Mouse (Mus musculus) stomach, embryonic 16.5 days (tissue): ENCODE measurements around the gene Hnrnpdl. TPM values are rescaled to one million over a fixed set of nuclear protein-coding genes. Genes with fewer than 3 reads are reported as not detected.

Source experiments
- ATAC-seq: fragments of 200-750 bp; cut with Nextera tagmentation; 2 replicates; pipeline ENCODE4 v1.8.0; 2017; ENCODE audit warnings: moderate number of reproducible peaks, moderate TSS enrichment; ENCODE audit not compliant: insufficient read depth, low FRiP score
- H3K27ac ChIP-seq: fragments of 300-500 bp; sonication (generic); 2 replicates; pipeline ENCODE4 v1.5.1; 2014; ENCODE audit warnings: low read length
- H3K27me3 ChIP-seq: fragments of 300-500 bp; sonication (generic); 2 replicates; pipeline ENCODE4 v1.6.1; 2014; ENCODE audit warnings: low read length, control low read depth, mixed read lengths; ENCODE audit not compliant: control insufficient read depth, insufficient read depth
- H3K36me3 ChIP-seq: fragments of 300-500 bp; sonication (generic); 2 replicates; pipeline ENCODE4 v1.6.1; 2014; ENCODE audit warnings: low read length; ENCODE audit not compliant: control insufficient read depth, insufficient read depth
- H3K4me1 ChIP-seq: fragments of 300-500 bp; sonication (generic); 2 replicates; pipeline ENCODE4 v1.6.1; 2014; ENCODE audit warnings: low read length, control low read depth, mixed read lengths; ENCODE audit not compliant: control insufficient read depth, insufficient read depth
- H3K4me2 ChIP-seq: fragments of 300-500 bp; sonication (generic); 2 replicates; pipeline ENCODE4 v1.6.1; 2014; ENCODE audit warnings: low read depth, low read length, mixed read lengths
- H3K4me3 ChIP-seq: fragments of 300-500 bp; sonication (generic); replicated peaks from 2 replicates; pipeline ENCODE4 v1.5.1; 2014; ENCODE audit warnings: mild to moderate bottlenecking, low read length
- H3K9ac ChIP-seq: fragments of 300-500 bp; sonication (generic); 2 replicates; pipeline ENCODE4 v1.6.1; 2014; ENCODE audit warnings: low read length
- H3K9me3 ChIP-seq: fragments of 300-500 bp; sonication (generic); replicated peaks from 2 replicates; pipeline ENCODE4 v1.6.1; 2016; ENCODE audit warnings: low read length, control low read depth; ENCODE audit not compliant: control insufficient read depth
- WGBS: fragments of 180-500 bp; shearing (Covaris S2); extraction: QIAGEN DNeasy Blood & Tissue Kit; methylation state at CpG from one replicate; pipeline ENCODE4 v1.1.7; 2014; 5-methylcytosine and 5-hydroxymethylcytosine counted together
- polyA plus RNA-seq: library from polyadenylated mRNA; unstranded; fragments of >200 nt; fragmentation: Nextera tagmentation; extraction: Ambion mirVana; gene quantifications from 2 replicates; pipeline ENCODE4 v1.2.1, GENCODE M21; 2015

Gene Hnrnpdl
- polyA plus RNA-seq, 1 experiment from 2014 or later = 123 TPM

DNA sequence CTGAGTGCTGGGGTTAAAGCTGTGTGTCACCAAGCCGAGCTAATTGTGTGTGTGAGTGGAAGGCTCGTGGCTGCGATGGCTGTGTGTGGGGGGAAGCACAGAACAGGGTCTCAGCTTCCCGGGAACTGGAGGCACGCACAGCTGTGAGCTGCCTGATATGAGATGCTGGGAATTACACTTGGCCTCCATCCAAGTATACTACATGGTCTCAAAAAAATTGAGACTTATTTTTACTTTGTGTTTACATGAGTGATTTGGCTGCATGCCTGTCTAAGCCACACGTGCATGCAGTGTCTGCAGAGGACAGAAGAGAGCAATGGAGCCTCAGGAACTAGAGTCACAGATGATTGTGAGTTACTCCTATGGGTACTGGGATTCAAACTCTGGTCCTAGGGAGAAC lies 9.4 kb downstream of the Hnrnpdl start:
- peaks cover 9% of the 10 kb centered on the region; the same call in 1 of the 2 replicates for H3K4me1 ChIP-seq
- H3K36me3 ChIP-seq = peaks cover 19% of the 10 kb centered on the region
- H3K4me3 ChIP-seq = no peak overlapping the region
- peak overlapping the region; percentile 14; the same call in 1 of the 2 replicates for H3K27ac ChIP-seq
- H3K27me3 ChIP-seq = no peaks in the 10 kb centered on the region
- peak; percentile 86 for ATAC-seq
- no peaks in the 10 kb centered on the region for H3K9me3 ChIP-seq
- WGBS = 11% methylated on average over 6 of the region's 6 CpGs
- H3K9ac ChIP-seq = no peak overlapping the region
- no peak overlapping the region for H3K4me2 ChIP-seq

DNA sequence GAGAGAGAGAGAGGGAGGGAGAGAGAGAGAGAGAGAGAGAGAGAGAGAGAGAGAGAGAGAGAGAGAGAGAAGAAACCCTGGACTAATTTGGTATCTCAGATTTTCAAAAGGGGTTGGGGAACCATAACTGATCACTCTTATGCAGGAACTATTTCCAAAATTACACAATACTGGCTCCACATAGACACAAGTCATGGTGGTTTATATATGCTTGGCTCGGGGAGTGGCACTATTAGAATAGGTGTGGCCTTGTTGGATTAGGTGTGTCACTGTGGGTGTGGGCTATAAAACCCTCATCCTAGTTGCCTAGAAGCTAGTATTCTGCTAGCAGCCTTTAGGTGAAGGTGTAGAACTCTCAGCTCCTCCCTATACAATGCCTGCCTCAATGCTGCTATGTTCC lies 14.6 kb downstream of the Hnrnpdl start:
- Histone ChIP-seq H3K36me3 (no peaks in the 10 kb centered on the region), H3K9ac (no peak overlapping the region), H3K27me3 (no peaks in the 10 kb centered on the region), H3K27ac (no peak overlapping the region), H3K4me3 (no peak overlapping the region), H3K4me1 (no peaks in the 10 kb centered on the region), H3K9me3 (no peaks in the 10 kb centered on the region), H3K4me2 (no peak overlapping the region)
- WGBS = 69% methylated on average over 1 of the region's 1 CpGs
- ATAC-seq = no peak

DNA sequence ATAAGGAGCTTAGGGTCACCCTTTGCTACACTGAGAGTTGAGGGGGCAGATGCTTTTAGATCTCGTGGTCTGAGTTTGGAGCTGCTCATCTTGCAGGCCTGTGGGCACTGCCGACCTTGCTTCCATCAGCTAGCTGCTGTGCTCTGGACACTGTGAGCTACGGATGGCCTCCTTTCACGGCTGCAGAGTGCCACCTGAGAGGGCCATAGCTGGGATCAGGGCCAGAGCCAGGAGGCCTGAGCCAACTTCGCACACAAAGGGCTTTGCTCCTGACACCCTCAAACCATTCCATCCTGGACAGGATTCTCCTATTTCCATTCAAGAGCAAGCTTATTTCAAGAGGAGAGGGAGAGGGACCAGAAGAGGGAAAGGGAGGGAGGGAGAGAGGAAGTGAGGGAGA lies 15.1 kb downstream of the Hnrnpdl start:
- no peak overlapping the region for H3K4me3 ChIP-seq
- no peak for ATAC-seq
- no peak overlapping the region for H3K27ac ChIP-seq
- no peaks in the 10 kb centered on the region for H3K9me3 ChIP-seq
- H3K4me1 ChIP-seq = no peaks in the 10 kb centered on the region
- H3K27me3 ChIP-seq = no peaks in the 10 kb centered on the region
- no peak overlapping the region for H3K9ac ChIP-seq
- no peaks in the 10 kb centered on the region for H3K36me3 ChIP-seq
- no peak overlapping the region for H3K4me2 ChIP-seq
- 57% methylated on average over 5 of the region's 5 CpGs for WGBS

DNA sequence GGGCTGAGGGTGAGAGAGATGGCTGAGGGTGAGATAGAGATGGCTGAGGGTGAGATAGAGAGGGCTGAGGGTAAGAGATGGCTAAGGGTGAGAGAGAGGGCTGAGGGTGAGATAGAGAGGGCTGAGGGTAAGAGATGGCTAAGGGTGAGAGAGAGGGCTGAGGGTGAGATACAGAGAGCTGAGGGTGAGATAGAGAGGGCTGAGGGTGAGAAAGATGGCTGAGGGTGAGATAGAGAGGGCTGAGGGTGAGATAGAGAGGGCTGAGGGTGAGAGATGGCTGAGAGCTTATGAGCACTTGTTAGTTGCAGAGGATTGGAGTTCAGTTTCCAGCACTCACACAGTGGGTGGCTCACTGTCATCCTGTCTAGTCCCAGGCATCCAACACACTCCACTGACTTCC lies 19.4 kb downstream of the Hnrnpdl start:
- Histone ChIP-seq H3K9me3 (no peaks in the 10 kb centered on the region), H3K36me3 (no peaks in the 10 kb centered on the region), H3K4me1 (no peaks in the 10 kb centered on the region), H3K27me3 (no peaks in the 10 kb centered on the region), H3K27ac (no peak overlapping the region), H3K4me2 (no peak overlapping the region), H3K9ac (no peak overlapping the region), H3K4me3 (no peak overlapping the region)
- ATAC-seq = no peak

DNA sequence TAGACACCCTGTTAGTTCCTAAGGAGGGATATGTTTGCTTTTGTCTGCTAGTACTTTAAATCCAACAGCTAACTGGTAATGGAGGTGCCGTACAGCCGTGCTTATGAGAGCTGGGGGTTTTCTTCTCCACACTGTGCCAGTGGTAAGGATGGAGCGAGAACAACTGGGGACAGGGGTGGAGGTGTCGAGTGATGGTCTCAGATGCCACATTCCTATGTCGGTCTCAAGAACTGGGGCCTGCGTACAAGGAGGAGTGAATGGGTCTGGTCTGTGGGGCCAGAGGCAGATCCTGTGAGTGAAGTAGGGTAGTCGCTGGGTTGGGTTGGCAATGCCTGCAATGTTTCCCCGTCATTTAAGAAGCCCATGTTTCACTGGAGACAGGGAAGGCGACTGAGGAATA lies 26.9 kb downstream of the Hnrnpdl start:
- H3K36me3 ChIP-seq = no peaks in the 10 kb centered on the region
- H3K4me1 ChIP-seq = no peaks in the 10 kb centered on the region
- no peaks in the 10 kb centered on the region for H3K27me3 ChIP-seq
- ATAC-seq = no peak
- no peaks in the 10 kb centered on the region for H3K9me3 ChIP-seq
- no peak overlapping the region for H3K27ac ChIP-seq
- 85% methylated on average over 9 of the region's 9 CpGs for WGBS
- H3K9ac ChIP-seq = no peak overlapping the region
- no peak overlapping the region for H3K4me2 ChIP-seq
- H3K4me3 ChIP-seq = no peak overlapping the region

DNA sequence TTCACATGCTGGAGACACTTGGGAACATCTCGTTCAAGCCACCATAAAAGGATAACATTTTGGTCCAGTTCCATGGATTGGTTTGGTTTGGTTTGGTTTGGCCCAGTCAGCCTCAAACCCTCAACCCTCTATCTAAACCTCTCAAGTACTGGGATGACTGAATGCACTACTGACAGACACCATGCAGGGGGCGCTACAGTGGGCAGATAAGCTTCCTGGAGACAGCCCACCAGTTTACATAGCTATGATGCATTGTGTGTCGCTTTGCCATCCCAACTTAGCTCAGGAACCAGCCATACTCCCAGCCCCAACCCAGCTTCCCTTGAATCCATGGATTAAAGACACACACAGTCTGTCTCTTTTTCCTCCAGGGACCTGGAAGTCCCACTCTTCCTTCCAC lies 31.0 kb downstream of the Hnrnpdl start:
- Histone ChIP-seq H3K36me3 (no peaks in the 10 kb centered on the region), H3K4me1 (no peaks in the 10 kb centered on the region), H3K9me3 (no peaks in the 10 kb centered on the region), H3K9ac (no peak overlapping the region), H3K27ac (no peak overlapping the region), H3K4me3 (no peak overlapping the region), H3K27me3 (no peaks in the 10 kb centered on the region), H3K4me2 (no peak overlapping the region)
- 63% methylated on average over 3 of the region's 3 CpGs for WGBS
- ATAC-seq = no peak

DNA sequence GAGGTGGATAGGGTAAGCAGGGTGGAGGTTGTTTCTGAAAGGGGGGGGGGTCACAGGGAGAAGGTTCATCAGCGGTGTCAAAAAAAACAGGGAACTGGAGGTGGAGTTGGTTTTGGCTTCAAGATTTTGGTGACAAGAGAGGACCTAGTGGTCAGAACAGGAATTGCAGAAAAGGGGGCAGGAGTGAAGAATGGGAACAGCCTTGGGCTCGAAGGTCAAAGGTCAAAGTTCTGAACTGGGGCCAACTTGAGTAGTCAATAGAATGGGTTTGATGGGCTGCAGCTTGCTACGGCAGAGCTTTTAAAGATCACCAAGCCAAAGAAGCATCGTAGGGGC lies 32.5 kb downstream of the Hnrnpdl start:
- no peaks in the 10 kb centered on the region for H3K4me1 ChIP-seq
- ATAC-seq = no peak
- H3K9me3 ChIP-seq = no peaks in the 10 kb centered on the region
- no peak overlapping the region for H3K4me2 ChIP-seq
- no peaks in the 10 kb centered on the region for H3K27me3 ChIP-seq
- H3K4me3 ChIP-seq = no peak overlapping the region
- H3K27ac ChIP-seq = peak overlapping the region; percentile 34
- no peaks in the 10 kb centered on the region for H3K36me3 ChIP-seq
- 78% methylated on average over 4 of the region's 4 CpGs for WGBS
- no peak overlapping the region for H3K9ac ChIP-seq

DNA sequence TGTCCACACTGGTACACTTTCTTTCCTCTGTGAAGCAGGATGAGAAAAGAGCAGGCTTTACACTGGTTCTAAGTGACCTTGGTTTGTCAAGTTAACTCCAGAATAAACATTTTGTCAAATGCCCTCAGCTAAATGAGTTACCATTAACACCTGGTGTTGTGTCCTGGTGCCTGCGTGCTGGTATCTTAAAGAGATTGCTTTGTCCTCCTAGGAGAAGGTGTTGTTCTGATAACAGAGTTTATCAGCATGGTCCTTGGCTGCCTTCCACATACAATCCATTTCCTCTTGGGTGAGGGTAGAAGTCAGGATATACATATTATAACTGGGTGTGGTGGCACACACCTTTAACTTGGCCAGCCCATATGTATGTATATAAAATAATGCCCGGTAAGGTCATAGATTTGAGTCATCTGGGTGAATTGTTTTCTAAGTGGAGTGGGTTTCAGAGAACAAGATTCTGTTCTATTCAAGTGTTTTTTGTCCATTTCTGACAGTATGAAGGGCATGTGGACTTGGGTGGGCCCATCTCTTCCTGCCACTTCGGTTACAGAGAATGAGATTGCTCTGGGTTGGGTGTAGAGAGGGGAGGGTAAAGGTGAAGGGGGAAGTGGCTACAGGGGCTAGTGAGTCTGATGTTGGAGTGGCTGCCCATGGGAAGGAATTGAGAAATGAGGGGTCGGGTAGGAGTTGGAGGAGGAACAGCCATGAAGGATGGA lies 33.0 kb downstream of the Hnrnpdl start:
- no peaks in the 10 kb centered on the region for H3K36me3 ChIP-seq
- no peak overlapping the region for H3K9ac ChIP-seq
- no peaks in the 10 kb centered on the region for H3K27me3 ChIP-seq
- no peaks in the 10 kb centered on the region for H3K9me3 ChIP-seq
- peak overlapping the region; percentile 87 for H3K27ac ChIP-seq
- 58% methylated on average over 4 of the region's 4 CpGs for WGBS
- no peaks in the 10 kb centered on the region for H3K4me1 ChIP-seq
- ATAC-seq = peak; percentile 89
- no peak overlapping the region for H3K4me3 ChIP-seq
- 0 out of 2 replicates have a peak overlapping the region, but pooled peaks have one; percentile 23 for H3K4me2 ChIP-seq

DNA sequence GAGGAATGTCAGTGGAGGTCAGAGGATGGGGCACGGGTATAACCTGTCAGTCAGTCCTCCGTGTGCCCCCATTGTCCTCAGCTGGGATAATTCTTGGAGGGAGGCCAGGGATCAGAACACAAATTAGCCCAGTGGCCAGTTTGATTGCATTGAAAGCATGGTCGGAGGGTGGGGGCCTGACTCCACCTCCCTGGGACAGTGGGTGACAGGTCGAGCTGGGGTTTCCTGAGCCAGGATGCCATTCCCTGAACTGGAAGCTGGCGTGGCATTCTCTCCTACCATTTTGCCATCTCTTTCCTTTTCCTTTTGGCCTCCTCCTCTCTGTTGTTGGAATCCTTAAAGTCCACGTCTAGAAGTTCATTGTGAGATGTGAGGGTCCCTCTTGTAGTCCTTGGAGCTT lies 33.6 kb downstream of the Hnrnpdl start:
- Histone ChIP-seq H3K27ac (peak overlapping the region; percentile 87), H3K9me3 (no peaks in the 10 kb centered on the region), H3K36me3 (no peaks in the 10 kb centered on the region), H3K9ac (no peak overlapping the region), H3K4me1 (no peaks in the 10 kb centered on the region), H3K4me2 (peak overlapping the region; percentile 23), H3K27me3 (no peaks in the 10 kb centered on the region), H3K4me3 (no peak overlapping the region)
- WGBS = 70% methylated on average over 6 of the region's 6 CpGs
- ATAC-seq = peak; percentile 8; the same call in 1 of the 2 replicates
